Mouse (Mus musculus): ENCODE measurements around the gene Prok1.

Prok1 gene

GRCm38 (mm10) chr3:107239607-107240006 is at the start of gene Prok1:
Gene Prok1 (minus strand): TSS chr3:107239707.
- DNase-seq (ENCODE audit: low spot score), result no peak

GRCm38 (mm10) chr3:107287346-107287745 is 47.8 kb upstream of the Prok1 start:
- no peak for DNase-seq (ENCODE audit: low spot score)

GRCm38 (mm10) chr3:107286123-107286522 is 46.6 kb upstream of the Prok1 start:
- no peak for DNase-seq (ENCODE audit: low spot score)

GRCm38 (mm10) chr3:107278479-107279269 is 39.2 kb upstream of the Prok1 start, which contains the start of gene Lamtor5:
Gene Lamtor5 (plus strand): TSS chr3:107278858.
- peak; percentile 68 for DNase-seq (ENCODE audit: low spot score)

- DNase-seq (ENCODE audit: low spot score), result no peak
These were observed 37.1 kb upstream of the Prok1 start for GRCm38 (mm10) chr3:107276626-107277025.

- DNase-seq (ENCODE audit: low spot score), result no peak
These were observed 36.5 kb upstream of the Prok1 start for GRCm38 (mm10) chr3:107275996-107276395.

- no peak for DNase-seq (ENCODE audit: low spot score)
These were observed 35.8 kb upstream of the Prok1 start for GRCm38 (mm10) chr3:107275351-107275750.

GRCm38 (mm10) chr3:107273820-107274219 is 34.3 kb upstream of the Prok1 start:
- no peak for DNase-seq (ENCODE audit: low spot score)

GRCm38 (mm10) chr3:107272433-107272832 is 32.9 kb upstream of the Prok1 start:
- no peak for DNase-seq (ENCODE audit: low spot score)

- DNase-seq (ENCODE audit: low spot score), result no peak
These were observed 27.4 kb upstream of the Prok1 start for GRCm38 (mm10) chr3:107266814-107267345.

GRCm38 (mm10) chr3:107261851-107262165 is 22.3 kb upstream of the Prok1 start:
- DNase-seq (ENCODE audit: low spot score), result no peak

GRCm38 (mm10) chr3:107260956-107261850 is 21.7 kb upstream of the Prok1 start:
- DNase-seq (ENCODE audit: low spot score), result no peak

GRCm38 (mm10) chr3:107257924-107258323 is 18.4 kb upstream of the Prok1 start:
- no peak for DNase-seq (ENCODE audit: low spot score)

- no peak for DNase-seq (ENCODE audit: low spot score)
These were observed 17.2 kb upstream of the Prok1 start for GRCm38 (mm10) chr3:107256724-107257123.

GRCm38 (mm10) chr3:107255992-107256391 is 16.5 kb upstream of the Prok1 start:
- no peak for DNase-seq (ENCODE audit: low spot score)

- DNase-seq (ENCODE audit: low spot score), result no peak
These were observed 14.4 kb upstream of the Prok1 start for GRCm38 (mm10) chr3:107253925-107254324.

- no peak for DNase-seq (ENCODE audit: low spot score)
These were observed 12.5 kb upstream of the Prok1 start for GRCm38 (mm10) chr3:107252035-107252434.

- DNase-seq (ENCODE audit: low spot score), result no peak
These were observed 10.8 kb upstream of the Prok1 start for GRCm38 (mm10) chr3:107250320-107250719.

GRCm38 (mm10) chr3:107249042-107249441 is 9.5 kb upstream of the Prok1 start:
- no peak for DNase-seq (ENCODE audit: low spot score)

- DNase-seq (ENCODE audit: low spot score), result no peak
These were observed 7.4 kb upstream of the Prok1 start for GRCm38 (mm10) chr3:107246876-107247275.

- DNase-seq (ENCODE audit: low spot score), result no peak
These were observed 2.0 kb upstream of the Prok1 start for GRCm38 (mm10) chr3:107241389-107242094.

- no peak for DNase-seq (ENCODE audit: low spot score)
These were observed 981 bp downstream of the Prok1 start for GRCm38 (mm10) chr3:107238471-107238980.

Data from urinary bladder, postnatal 10 days (tissue).